Mouse (Mus musculus): ENCODE data around the gene Prmt9. TPM values are rescaled to one million over a fixed set of nuclear protein-coding genes. Genes with fewer than 3 reads are reported as not detected.

Prmt9 gene
- polyA plus RNA-seq, 1 experiment from 2014 or later: 9.3 TPM

DNA sequence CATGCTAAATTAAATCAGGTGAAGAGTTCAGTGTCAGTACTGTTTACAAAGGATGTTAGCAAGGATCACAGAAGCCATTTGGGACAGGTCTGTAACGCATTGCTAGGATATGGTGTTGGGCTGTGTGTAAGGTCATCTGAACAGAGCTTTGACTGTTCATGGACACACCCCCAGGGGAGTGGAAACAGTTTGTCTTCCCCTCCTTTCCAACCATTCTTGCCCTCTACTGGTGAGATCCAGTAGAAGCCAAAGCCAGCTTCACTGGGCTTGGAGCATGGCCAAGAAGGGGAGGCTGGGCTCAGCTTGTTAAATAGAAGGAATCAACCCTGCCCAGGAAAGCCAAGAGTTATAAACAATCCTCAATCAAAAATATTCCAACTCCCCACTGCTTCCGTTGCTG lies 68.7 kb downstream of the Prmt9 start:
- H3K27me3 ChIP-seq (replicated peaks; ENCODE audit: control insufficient read depth, insufficient read depth, low read length): no peaks in the 10 kb centered on the region
- H3K36me3 ChIP-seq (ENCODE audit: control insufficient read depth, insufficient read depth): no peaks in the 10 kb centered on the region
- peak; percentile 73 for TF ChIP-seq CTCF (IDR thresholded peaks at IDR 0.05; ENCODE audit: low read depth)
- H3K9ac ChIP-seq (ENCODE audit: low read depth, low read length): no peak overlapping the region
- H3K9me3 ChIP-seq (ENCODE audit: control insufficient read depth): no peaks in the 10 kb centered on the region
- no peak overlapping the region for H3K27ac ChIP-seq (ENCODE audit: low read depth, low read length)
- 39% methylated on average over 2 of the region's 2 CpGs for WGBS
- no peak for ATAC-seq
- no peak overlapping the region for H3K4me3 ChIP-seq (ENCODE audit: low read depth, low read length)
- no peaks in the 10 kb centered on the region for H3K4me1 ChIP-seq (replicated peaks; ENCODE audit: control insufficient read depth, insufficient read depth, low read length)
- no peak overlapping the region for H3K4me2 ChIP-seq (replicated peaks; ENCODE audit: low read depth)

GRCm38 (mm10) chr8:77623677-77624209 lies 74.5 kb downstream of the Prmt9 start:
- no peak overlapping the region for H3K4me2 ChIP-seq (replicated peaks; ENCODE audit: low read depth)
- H3K4me1 ChIP-seq (replicated peaks; ENCODE audit: control insufficient read depth, insufficient read depth, low read length): no peaks in the 10 kb centered on the region
- TF ChIP-seq CTCF (IDR thresholded peaks at IDR 0.05; ENCODE audit: low read depth): no peak
- 95% methylated on average over 7 of the region's 7 CpGs for WGBS
- no peak overlapping the region for H3K9ac ChIP-seq (ENCODE audit: low read depth, low read length)
- no peaks in the 10 kb centered on the region for H3K36me3 ChIP-seq (ENCODE audit: control insufficient read depth, insufficient read depth)
- no peaks in the 10 kb centered on the region for H3K9me3 ChIP-seq (ENCODE audit: control insufficient read depth)
- no peaks in the 10 kb centered on the region for H3K27me3 ChIP-seq (replicated peaks; ENCODE audit: control insufficient read depth, insufficient read depth, low read length)
- no peak overlapping the region for H3K4me3 ChIP-seq (ENCODE audit: low read depth, low read length)
- H3K27ac ChIP-seq (ENCODE audit: low read depth, low read length): no peak overlapping the region
- no peak for ATAC-seq

GRCm38 (mm10) chr8:77629858-77630537 lies 80.8 kb downstream of the Prmt9 start:
- peak; percentile 98 for TF ChIP-seq CTCF (IDR thresholded peaks at IDR 0.05; ENCODE audit: low read depth)
- Histone ChIP-seq H3K27me3 (replicated peaks; ENCODE audit: control insufficient read depth, insufficient read depth, low read length) (no peaks in the 10 kb centered on the region), H3K9ac (ENCODE audit: low read depth, low read length) (no peak overlapping the region), H3K36me3 (ENCODE audit: control insufficient read depth, insufficient read depth) (no peaks in the 10 kb centered on the region), H3K4me1 (replicated peaks; ENCODE audit: control insufficient read depth, insufficient read depth, low read length) (no peaks in the 10 kb centered on the region), H3K27ac (ENCODE audit: low read depth, low read length) (no peak overlapping the region), H3K4me2 (replicated peaks; ENCODE audit: low read depth) (no peak overlapping the region), H3K9me3 (ENCODE audit: control insufficient read depth) (no peaks in the 10 kb centered on the region), H3K4me3 (ENCODE audit: low read depth, low read length) (no peak overlapping the region)
- WGBS: 18% methylated on average over 15 of the region's 15 CpGs
- peak; percentile 51; the same call in 1 of the 2 replicates for ATAC-seq

GRCm38 (mm10) chr8:77630691-77631090 lies 81.5 kb downstream of the Prmt9 start:
- Histone ChIP-seq H3K4me2 (replicated peaks; ENCODE audit: low read depth) (no peak overlapping the region), H3K9ac (ENCODE audit: low read depth, low read length) (no peak overlapping the region), H3K9me3 (ENCODE audit: control insufficient read depth) (no peaks in the 10 kb centered on the region), H3K27ac (ENCODE audit: low read depth, low read length) (no peak overlapping the region), H3K4me3 (ENCODE audit: low read depth, low read length) (no peak overlapping the region), H3K36me3 (ENCODE audit: control insufficient read depth, insufficient read depth) (no peaks in the 10 kb centered on the region), H3K4me1 (replicated peaks; ENCODE audit: control insufficient read depth, insufficient read depth, low read length) (no peaks in the 10 kb centered on the region), H3K27me3 (replicated peaks; ENCODE audit: control insufficient read depth, insufficient read depth, low read length) (no peaks in the 10 kb centered on the region)
- 63% methylated on average over 3 of the region's 3 CpGs for WGBS
- no peak for ATAC-seq
- no peak for TF ChIP-seq CTCF (IDR thresholded peaks at IDR 0.05; ENCODE audit: low read depth)

Other genes with a start within 250 kb of the Prmt9 start
- gene Arhgap10, start 31.4 kb upstream of the Prmt9 start, polyA plus RNA-seq (2015; fragmentation: Nextera tagmentation; extraction: Ambion mirVana): 19.7 and 22.5 TPM in 2 replicates
- gene Tmem184c, start 61.3 kb downstream of the Prmt9 start, polyA plus RNA-seq (2015; fragmentation: Nextera tagmentation; extraction: Ambion mirVana): 12.0 and 12.4 TPM in 2 replicates
- 7.9 and 8.4 TPM in 2 replicates for gene Ednra, start 175.1 kb downstream of the Prmt9 start, polyA plus RNA-seq (2015; fragmentation: Nextera tagmentation; extraction: Ambion mirVana)